Mouse (Mus musculus): ENCODE data around the gene Cluap1.

- TF ChIP-seq POLR2A (IDR thresholded peaks at IDR 0.05; ENCODE audit: low read depth, low read length), result no peak
- no peak for TF ChIP-seq CTCF (conservative IDR thresholded peaks at IDR 0.05; ENCODE audit: insufficient read depth, insufficient read length, low read depth, low read length)
Observed at GRCm38 (mm10) chr16:3934701-3935100, 26.1 kb downstream of the Cluap1 start.

Measured in kidney, adult 2 months (tissue).